Mouse (Mus musculus) kidney, adult 2 months (tissue): ENCODE measurements around the gene Atp13a2. TPM values are rescaled to one million over a fixed set of nuclear protein-coding genes. Genes with fewer than 3 reads are reported as not detected.

Experiments
- DNase-seq: peaks from one replicate; pipeline ENCODE4 v3.0.0; 2021
- H3K27ac ChIP-seq: fragments of 200-500 bp; 2 replicates; pipeline ENCODE4 v1.5.1; 2012; ENCODE audit warnings: low read depth, low read length, control low read depth, inconsistent platforms; ENCODE audit not compliant: insufficient read depth
- H3K27me3 ChIP-seq: fragments of 200-500 bp; replicated peaks from 2 replicates; pipeline ENCODE4 v1.6.1; 2012; ENCODE audit warnings: mild to moderate bottlenecking, moderate library complexity, low read length, inconsistent platforms; ENCODE audit not compliant: control insufficient read depth, insufficient read depth
- H3K36me3 ChIP-seq: fragments of 200-500 bp; 2 replicates; pipeline ENCODE4 v1.6.1; 2012; ENCODE audit warnings: mild to moderate bottlenecking, moderate library complexity, low read length, inconsistent platforms; ENCODE audit not compliant: control insufficient read depth, insufficient read depth
- H3K4me1 ChIP-seq: fragments of 200-500 bp; 2 replicates; pipeline ENCODE4 v1.6.1; 2011; ENCODE audit warnings: low read length; ENCODE audit not compliant: control insufficient read depth, insufficient read depth
- H3K4me3 ChIP-seq: fragments of 200-500 bp; 2 replicates; pipeline ENCODE4 v1.5.1; 2011; ENCODE audit warnings: mild to moderate bottlenecking, low read depth, low read length, control low read depth; ENCODE audit not compliant: insufficient read depth
- CTCF ChIP-seq: fragments of 200-500 bp; conservative IDR thresholded peaks from 2 replicates; pipeline ENCODE4 v1.5.1; 2011; ENCODE audit warnings: low read depth, mild to moderate bottlenecking, control low read depth, low read length, moderate library complexity, mixed read lengths; ENCODE audit not compliant: insufficient read depth, insufficient read length
- POLR2A ChIP-seq: fragments of 200-500 bp; IDR thresholded peaks from one replicate; pipeline ENCODE4 v1.6.1; 2011; ENCODE audit warnings: low read depth, low read length, control low read depth
- WGBS: fragments of 180-500 bp; shearing (Covaris S2); methylation state at CpG from one replicate; pipeline ENCODE4 v1.1.7; 2018; 5-methylcytosine and 5-hydroxymethylcytosine counted together
- polyA plus RNA-seq: library from polyadenylated mRNA; depleted of rRNA; stranded (reverse); fragments of >200 nt; gene quantifications from 2 replicates; pipeline ENCODE4 v1.2.3, GENCODE M21; 2012

Gene Atp13a2
- polyA plus RNA-seq, 1 experiment: 46.3 TPM

DNA sequence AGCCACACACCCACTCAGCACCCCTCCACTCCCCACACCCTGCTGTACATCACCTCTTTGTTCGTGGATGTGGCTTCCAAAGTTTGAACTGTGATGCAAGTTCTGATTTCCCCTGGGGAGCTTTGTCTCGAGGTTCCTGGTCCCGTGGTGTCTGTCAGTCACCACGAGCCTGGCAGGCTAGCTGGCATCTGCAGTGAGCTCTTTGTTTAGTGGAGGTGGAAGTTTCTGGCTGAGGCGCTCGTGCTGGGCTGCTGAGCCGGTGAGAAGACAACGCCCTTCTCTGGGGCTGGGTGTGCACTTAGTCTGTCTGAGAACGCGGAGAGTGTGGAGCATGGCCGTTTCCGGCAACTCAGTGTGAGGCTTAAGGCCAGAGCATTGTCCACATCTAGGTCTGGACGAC is 15.0 kb upstream of the Atp13a2 start:
- WGBS: 80% methylated on average over 13 of the region's 13 CpGs

DNA sequence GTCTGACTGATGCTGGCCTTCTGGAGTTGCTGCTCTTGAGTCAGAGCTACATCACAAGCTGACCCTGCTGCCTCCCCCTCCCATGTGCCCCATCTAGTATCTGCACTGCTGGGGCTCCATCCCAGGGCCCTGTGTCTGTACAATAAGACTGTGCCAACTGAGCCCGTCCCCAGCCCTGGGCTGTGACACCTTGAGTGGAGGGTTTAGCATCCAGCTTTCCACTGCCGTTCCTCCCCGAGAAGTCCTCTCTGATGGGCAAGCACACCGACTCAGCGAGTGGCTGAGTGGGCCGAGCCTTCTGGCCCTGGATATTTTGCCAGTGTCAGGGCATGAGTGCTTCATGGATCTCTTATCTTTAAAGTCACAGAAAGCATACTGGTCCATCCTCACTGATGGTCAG is 12.3 kb upstream of the Atp13a2 start:
- H3K4me3 ChIP-seq: no peak overlapping the region
- DNase-seq: no peak
- no peak for TF ChIP-seq POLR2A
- no peak for TF ChIP-seq CTCF
- H3K27me3 ChIP-seq: no peaks in the 10 kb centered on the region
- H3K27ac ChIP-seq: no peak overlapping the region
- H3K36me3 ChIP-seq: peaks cover 3% of the 10 kb centered on the region; the same call in 1 of the 2 replicates
- H3K4me1 ChIP-seq: no peaks in the 10 kb centered on the region
- 91% methylated on average over 6 of the region's 6 CpGs for WGBS

More for the DNA sequence above, 15.0 kb upstream of the Atp13a2 start:
- Histone ChIP-seq H3K4me3 (no peak overlapping the region), H3K4me1 (no peaks in the 10 kb centered on the region), H3K36me3 (peaks cover 3% of the 10 kb centered on the region; the same call in 1 of the 2 replicates), H3K27ac (no peak overlapping the region), H3K27me3 (no peaks in the 10 kb centered on the region)
- no peak for DNase-seq
- no peak for TF ChIP-seq CTCF
- no peak for TF ChIP-seq POLR2A

DNA sequence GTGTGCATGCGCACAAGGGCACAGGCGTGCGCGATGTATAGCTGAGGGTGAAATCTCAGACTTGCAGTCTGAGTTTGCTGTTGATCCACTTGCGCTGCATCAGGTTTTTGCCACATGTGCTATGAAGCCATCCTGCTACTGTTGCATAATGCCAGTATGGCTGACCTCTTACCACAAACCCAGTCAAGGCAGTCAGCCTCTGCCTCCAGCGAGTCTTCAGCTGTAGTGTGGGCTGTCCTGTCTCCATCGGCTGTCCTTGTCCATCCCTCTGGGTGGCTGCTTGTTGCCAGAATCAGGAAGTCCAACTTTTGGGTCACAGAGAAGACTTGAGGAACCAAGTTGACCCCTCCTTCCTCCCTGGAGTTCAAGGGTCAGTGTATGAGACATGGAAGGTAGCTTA is 11.3 kb upstream of the Atp13a2 start:
- no peaks in the 10 kb centered on the region for H3K27me3 ChIP-seq
- H3K4me1 ChIP-seq: no peaks in the 10 kb centered on the region
- H3K27ac ChIP-seq: no peak overlapping the region
- H3K4me3 ChIP-seq: no peak overlapping the region
- DNase-seq: no peak
- TF ChIP-seq CTCF (no peak), POLR2A (no peak)
- 89% methylated on average over 7 of the region's 7 CpGs for WGBS
- peaks cover 3% of the 10 kb centered on the region; the same call in 1 of the 2 replicates for H3K36me3 ChIP-seq

- WGBS: 79% methylated on average over 10 of the region's 10 CpGs
- Histone ChIP-seq H3K27me3 (no peaks in the 10 kb centered on the region), H3K36me3 (peaks cover 3% of the 10 kb centered on the region; the same call in 1 of the 2 replicates), H3K27ac (no peak overlapping the region), H3K4me3 (no peak overlapping the region), H3K4me1 (no peaks in the 10 kb centered on the region)
- no peak for DNase-seq
- no peak for TF ChIP-seq POLR2A
- TF ChIP-seq CTCF: no peak
These were observed 9.4 kb upstream of the Atp13a2 start for GRCm38 (mm10) chr4:140977278-140977677.

GRCm38 (mm10) chr4:140977886-140978692 is 8.6 kb upstream of the Atp13a2 start:
- no peaks in the 10 kb centered on the region for H3K4me1 ChIP-seq
- no peak overlapping the region for H3K4me3 ChIP-seq
- 87% methylated on average over 14 of the region's 14 CpGs for WGBS
- H3K27me3 ChIP-seq: no peaks in the 10 kb centered on the region
- TF ChIP-seq CTCF: no peak
- TF ChIP-seq POLR2A: no peak
- DNase-seq: no peak
- H3K36me3 ChIP-seq: peaks cover 1% of the 10 kb centered on the region; the same call in 1 of the 2 replicates
- H3K27ac ChIP-seq: no peak overlapping the region

DNA sequence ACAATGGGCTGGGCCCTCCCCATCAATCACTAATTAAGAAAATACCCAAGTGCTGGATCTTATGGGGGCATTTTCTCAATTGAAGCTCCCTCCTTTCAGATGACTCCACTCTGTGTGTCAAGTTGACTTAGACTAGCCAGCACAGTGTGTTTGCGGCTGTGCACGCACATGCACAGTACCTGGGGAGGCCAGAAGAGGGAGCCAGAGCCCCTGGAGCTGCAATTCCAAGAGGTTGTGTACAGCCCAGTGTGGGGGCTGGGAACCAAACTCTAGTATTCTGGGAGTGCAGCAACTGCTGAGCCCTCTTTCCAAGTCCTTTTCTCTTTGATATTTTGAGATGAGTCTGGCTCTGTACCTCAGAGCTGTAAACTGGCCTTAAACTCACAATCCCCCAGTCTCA is 5.1 kb upstream of the Atp13a2 start:
- H3K4me3 ChIP-seq: no peak overlapping the region
- H3K4me1 ChIP-seq: no peaks in the 10 kb centered on the region
- peak; percentile 39 for DNase-seq
- WGBS: 93% methylated on average over 2 of the region's 2 CpGs
- no peak overlapping the region for H3K27ac ChIP-seq
- no peaks in the 10 kb centered on the region for H3K27me3 ChIP-seq
- H3K36me3 ChIP-seq: no peaks in the 10 kb centered on the region
- TF ChIP-seq POLR2A (no peak), CTCF (peak; percentile 49)

DNA sequence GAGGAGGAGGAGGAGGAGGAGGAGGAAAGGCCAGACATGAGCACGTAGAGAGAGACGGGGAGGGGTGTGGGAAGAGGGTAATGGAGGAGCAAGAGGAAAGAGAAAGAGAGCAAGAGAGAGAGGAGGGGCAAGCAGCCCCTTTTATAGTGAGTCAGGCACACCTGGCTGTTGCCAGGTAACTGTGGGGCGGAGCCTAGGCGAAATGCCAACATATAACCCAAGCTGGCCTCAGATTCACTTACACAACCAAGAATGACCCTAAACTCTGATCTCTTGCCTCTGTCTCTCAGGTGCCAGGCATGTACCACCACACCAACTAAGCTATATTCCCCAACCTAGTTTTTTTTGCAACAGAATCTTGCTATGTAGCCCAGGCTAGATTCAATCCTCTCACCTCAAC is 3.9 kb upstream of the Atp13a2 start:
- WGBS: 72% methylated on average over 4 of the region's 4 CpGs
- Histone ChIP-seq H3K36me3 (no peaks in the 10 kb centered on the region), H3K4me3 (no peak overlapping the region), H3K27ac (no peak overlapping the region), H3K27me3 (no peaks in the 10 kb centered on the region), H3K4me1 (peaks cover 2% of the 10 kb centered on the region; the same call in 1 of the 2 replicates)
- DNase-seq: peak; percentile 22
- TF ChIP-seq CTCF (no peak), POLR2A (no peak)
